Mouse (Mus musculus): ENCODE results near the gene Fchsd2.
"Not testable (repeated sequence)": the region's sequence is repeated elsewhere in the genome, so short reads cannot be mapped to it uniquely, and the experiment has no call there.

The Fchsd2 gene

GRCm38 (mm10) chr7:101114328-101114727 lies 21.7 kb downstream of the Fchsd2 start:
- DNase-seq (ENCODE audit: low spot score), result no peak

- no peak for DNase-seq (ENCODE audit: low spot score)
Observed at GRCm38 (mm10) chr7:101119391-101119790, 26.7 kb downstream of the Fchsd2 start.

- DNase-seq (ENCODE audit: low spot score), result no peak
Observed at GRCm38 (mm10) chr7:101123579-101124347, 31.1 kb downstream of the Fchsd2 start.

- DNase-seq (ENCODE audit: low spot score), result no peak
Observed at GRCm38 (mm10) chr7:101127737-101128136, 35.1 kb downstream of the Fchsd2 start.

GRCm38 (mm10) chr7:101128536-101128935 lies 35.9 kb downstream of the Fchsd2 start:
- DNase-seq (ENCODE audit: low spot score), result no peak

- no peak for DNase-seq (ENCODE audit: low spot score)
Observed at GRCm38 (mm10) chr7:101130646-101131045, 38.0 kb downstream of the Fchsd2 start.

- DNase-seq (ENCODE audit: low spot score), result no peak
Observed at GRCm38 (mm10) chr7:101131281-101131680, 38.6 kb downstream of the Fchsd2 start.

- DNase-seq (ENCODE audit: low spot score), result no peak
Observed at GRCm38 (mm10) chr7:101133591-101133990, 40.9 kb downstream of the Fchsd2 start.

GRCm38 (mm10) chr7:101134117-101134516 lies 41.5 kb downstream of the Fchsd2 start:
- no peak for DNase-seq (ENCODE audit: low spot score)

- DNase-seq (ENCODE audit: low spot score), result no peak
Observed at GRCm38 (mm10) chr7:101138819-101139218, 46.2 kb downstream of the Fchsd2 start.

GRCm38 (mm10) chr7:101142907-101143306 lies 50.2 kb downstream of the Fchsd2 start:
- DNase-seq (ENCODE audit: low spot score), result no peak

- no peak for DNase-seq (ENCODE audit: low spot score)
Observed at GRCm38 (mm10) chr7:101144222-101144621, 51.6 kb downstream of the Fchsd2 start.

- no peak for DNase-seq (ENCODE audit: low spot score)
Observed at GRCm38 (mm10) chr7:101149039-101149438, 56.4 kb downstream of the Fchsd2 start.

GRCm38 (mm10) chr7:101154883-101155282 lies 62.2 kb downstream of the Fchsd2 start:
- not testable (repeated sequence) for DNase-seq (ENCODE audit: low spot score)

- no peak for DNase-seq (ENCODE audit: low spot score)
Observed at GRCm38 (mm10) chr7:101155284-101155683, 62.6 kb downstream of the Fchsd2 start.

GRCm38 (mm10) chr7:101160266-101160665 lies 67.6 kb downstream of the Fchsd2 start:
- DNase-seq (ENCODE audit: low spot score), result no peak

- no peak for DNase-seq (ENCODE audit: low spot score)
Observed at GRCm38 (mm10) chr7:101162781-101163180, 70.1 kb downstream of the Fchsd2 start.

- DNase-seq (ENCODE audit: low spot score), result no peak
Observed at GRCm38 (mm10) chr7:101163878-101164277, 71.2 kb downstream of the Fchsd2 start.

GRCm38 (mm10) chr7:101166568-101166967 lies 73.9 kb downstream of the Fchsd2 start:
- no peak for DNase-seq (ENCODE audit: low spot score)

- no peak for DNase-seq (ENCODE audit: low spot score)
Observed at GRCm38 (mm10) chr7:101170482-101170881, 77.8 kb downstream of the Fchsd2 start.

- DNase-seq (ENCODE audit: low spot score), result no peak
Observed at GRCm38 (mm10) chr7:101171002-101171401, 78.3 kb downstream of the Fchsd2 start.

- DNase-seq (ENCODE audit: low spot score), result no peak
Observed at GRCm38 (mm10) chr7:101173331-101173730, 80.7 kb downstream of the Fchsd2 start.

- DNase-seq (ENCODE audit: low spot score), result no peak
Observed at GRCm38 (mm10) chr7:101178751-101179150, 86.1 kb downstream of the Fchsd2 start.

GRCm38 (mm10) chr7:101191326-101191969 lies 98.8 kb downstream of the Fchsd2 start:
- no peak for DNase-seq (ENCODE audit: low spot score)
